Mouse (Mus musculus): Measurements from ENCODE around the gene Nfkbie.

Gene Nfkbie

GRCm38 (mm10) chr17:45543115-45543514 is 12.4 kb upstream of the Nfkbie start:
- DNase-seq (ENCODE audit: low spot score in 2 of 2): no peak

GRCm38 (mm10) chr17:45544001-45544872 is 11.3 kb upstream of the Nfkbie start:
- no peak for DNase-seq (ENCODE audit: low spot score in 2 of 2)

GRCm38 (mm10) chr17:45544873-45545277 is 10.6 kb upstream of the Nfkbie start:
- no peak for DNase-seq (ENCODE audit: low spot score in 2 of 2)

- DNase-seq (ENCODE audit: low spot score in 2 of 2): no peak
Observed at GRCm38 (mm10) chr17:45545278-45545961, 10.1 kb upstream of the Nfkbie start.

- DNase-seq (ENCODE audit: low spot score in 2 of 2): no peak
Observed at GRCm38 (mm10) chr17:45546941-45547340, 8.6 kb upstream of the Nfkbie start.

- DNase-seq (ENCODE audit: low spot score in 2 of 2): no peak
Observed at GRCm38 (mm10) chr17:45547461-45548190, 7.9 kb upstream of the Nfkbie start.

- DNase-seq (ENCODE audit: low spot score in 2 of 2): no peak
Observed at GRCm38 (mm10) chr17:45548541-45549512, 6.7 kb upstream of the Nfkbie start.

GRCm38 (mm10) chr17:45549617-45550181 is 5.8 kb upstream of the Nfkbie start, which contains the start of gene Tmem151b:
Tmem151b (minus strand) TSS chr17:45549677.
- no peak for DNase-seq (ENCODE audit: low spot score in 2 of 2)

GRCm38 (mm10) chr17:45550253-45550652 is 5.2 kb upstream of the Nfkbie start:
- no peak for DNase-seq (ENCODE audit: low spot score in 2 of 2)

GRCm38 (mm10) chr17:45551249-45551796 is 4.2 kb upstream of the Nfkbie start:
- DNase-seq (ENCODE audit: low spot score in 2 of 2): peak in 1 of 2 experiments; percentile 2

- DNase-seq (ENCODE audit: low spot score in 2 of 2): peak; percentile 68 to 80
Observed at GRCm38 (mm10) chr17:45551816-45552451, 3.6 kb upstream of the Nfkbie start.

- DNase-seq (ENCODE audit: low spot score in 2 of 2): peak in 1 of 2 experiments; percentile 2
Observed at GRCm38 (mm10) chr17:45553065-45553464, 2.4 kb upstream of the Nfkbie start.

GRCm38 (mm10) chr17:45554420-45554819 is 1.1 kb upstream of the Nfkbie start:
- DNase-seq (ENCODE audit: low spot score in 2 of 2): peak in 1 of 2 experiments; percentile 4

- no peak for DNase-seq (ENCODE audit: low spot score in 2 of 2)
Observed at GRCm38 (mm10) chr17:45556107-45556489, 595 bp downstream of the Nfkbie start.

- DNase-seq (ENCODE audit: low spot score in 2 of 2): peak in 1 of 2 experiments; percentile 43
Observed at GRCm38 (mm10) chr17:45556514-45557245, 1.2 kb downstream of the Nfkbie start.

GRCm38 (mm10) chr17:45557246-45557824 is 1.8 kb downstream of the Nfkbie start:
- peak in 1 of 2 experiments; percentile 45 for DNase-seq (ENCODE audit: low spot score in 2 of 2)

- DNase-seq (ENCODE audit: low spot score in 2 of 2): peak; percentile 40 to 53
Observed at GRCm38 (mm10) chr17:45557998-45558862, 2.7 kb downstream of the Nfkbie start.
